9 mouse cellular contexts compared by ENCODE assay signal in genomic region chr13:55178556-55178955, GRCm38 (mm10). TPM values are rescaled to one million over a fixed set of nuclear protein-coding genes. Genes with fewer than 3 reads are reported as not detected.
DNase-seq lines count a peak whose midpoint lies in the region; ATAC-seq and TF ChIP-seq lines count a peak whose summit lies in the region.
"Had no signal": no experiment of that assay in that cellular context is flagged by ENCODE, and none has a peak within 500 bp of the region (broad histone marks: within the 10 kb centered on the region; RNA-seq: fewer than 3 reads in every experiment).

No protein-coding gene starts in this region.

- TF ChIP-seq EP300 in CH12.LX (IDR thresholded peaks at IDR 0.05; ENCODE audit: low read length), result no peak

- H3K79me2 ChIP-seq in CH12.LX (replicated peaks; ENCODE audit: control insufficient read depth, extremely low read depth, insufficient read depth, poor library complexity, severe bottlenecking), result no peaks in the 10 kb centered on the region

- H3K9me3 ChIP-seq in CH12.LX (replicated peaks; ENCODE audit: low read length), result no peaks in the 10 kb centered on the region
- no peaks in the 10 kb centered on the region for H3K9me3 ChIP-seq in lung, embryonic 16.5 days (ENCODE audit: control insufficient read depth, low read length)

- peak; percentile 18 for ATAC-seq in lung, embryonic 16.5 days (ENCODE audit: low read depth)

- intact Hi-C loops in gastrocnemius, postnatal 14 days (cut with DNase I; ENCODE audit: low total_unique reads), result loop anchor here (5.0 to 10.0 kb wide), 2 partner anchors 41 to 384 kb away; no protein-coding TSS in a partner anchor

- no peaks in the 10 kb centered on the region for H3K36me3 ChIP-seq in CH12.LX (replicated peaks in 1 of 2; ENCODE audit: control insufficient read depth in 1 of 2, insufficient read depth in 1 of 2, low read length in 1 of 2)
- H3K36me3 ChIP-seq in lung, embryonic 16.5 days (ENCODE audit: control insufficient read depth, insufficient read depth, low read length), result no peaks in the 10 kb centered on the region

- H3K4me3 ChIP-seq in CH12.LX (replicated peaks in 1 of 3; ENCODE audit: low read depth in 2 of 3, low read length in 2 of 3, poor library complexity in 1 of 3), result no peak overlapping the region
- no peak overlapping the region for H3K4me3 ChIP-seq in cortical plate, adult 2 months (ENCODE audit: insufficient read depth, low read length)
- no peak overlapping the region for H3K4me3 ChIP-seq in lung, embryonic 16.5 days (ENCODE audit: low read length)

- in situ Hi-C loops in CH12.LX (cut with MboI; ENCODE audit: low pct_ligation_motif_present, low pct_unique_long_range_greater_than_20kb, low sequenced_read_pairs), result loop anchor here (10.0 kb wide), 1 partner anchor 384 kb away; no protein-coding TSS in a partner anchor

- H3K9ac ChIP-seq in CH12.LX (ENCODE audit: insufficient read depth, low read depth), result no peak overlapping the region
- no peak overlapping the region for H3K9ac ChIP-seq in lung, embryonic 16.5 days (ENCODE audit: low read length)

- DNase-seq in CH12.LX (ENCODE audit: extremely low read depth) (peak; percentile 75), ZHBTc4 (ENCODE audit: low read depth, low spot score) (peak; percentile 89)
- DNase-seq in gastrocnemius, postnatal 14 days, result peak; percentile 44
- DNase-seq in kidney, postnatal 4 days, result peak; percentile 84 to 86
- DNase-seq in retina, postnatal 1 day, result peak; percentile 87
- peak; percentile 66 for DNase-seq in yolk sac, embryonic 10.5 days (ENCODE audit: low spot score)

- dilution Hi-C loops in CH12.LX (cut with MboI; ENCODE audit: extremely low pct_ligation_motif_present, extremely low pct_unique_long_range_greater_than_20kb, low sequenced_read_pairs), result no loop called here

- no peak overlapping the region for H3K4me2 ChIP-seq in CH12.LX (ENCODE audit: insufficient read depth, low read depth, poor library complexity, severe bottlenecking)
- H3K4me2 ChIP-seq in lung, embryonic 16.5 days (ENCODE audit: low read depth, low read length), result no peak overlapping the region

- WGBS in lung, embryonic 16.5 days, result 34% methylated on average over 2 of the region's 2 CpGs

- no peak for TF ChIP-seq POLR2A in CH12.LX (IDR thresholded peaks at IDR 0.05; ENCODE audit: low read depth, low read length)
- TF ChIP-seq POLR2A in cortical plate, adult 2 months (IDR thresholded peaks at IDR 0.05; ENCODE audit: extremely low read depth, insufficient read depth, low read length), result no peak

- TF ChIP-seq CTCF in CH12.LX (conservative IDR thresholded peaks at IDR 0.05 in 1 of 2, IDR thresholded peaks at IDR 0.05 in 1 of 2; ENCODE audit: low read depth in 2 of 2, low read length in 2 of 2), result peak; percentile 70 to 91
- peak; percentile 95 for TF ChIP-seq CTCF in cortical plate, adult 2 months (IDR thresholded peaks at IDR 0.05; ENCODE audit: extremely low read depth, insufficient read depth, low read length)

- no peak overlapping the region for H3K27ac ChIP-seq in CH12.LX (ENCODE audit: insufficient read depth, low read depth)
- H3K27ac ChIP-seq in cortical plate, adult 2 months (ENCODE audit: insufficient read depth, low read length), result no peak overlapping the region
- no peak overlapping the region for H3K27ac ChIP-seq in lung, embryonic 16.5 days (ENCODE audit: low read length)

- peak; percentile 86 for TF ChIP-seq RAD21 in CH12.LX (IDR thresholded peaks at IDR 0.05; ENCODE audit: low read depth, low read length)

- H3K27me3 ChIP-seq in CH12.LX (replicated peaks), result peaks cover 6% of the 10 kb centered on the region
- H3K27me3 ChIP-seq in lung, embryonic 16.5 days (ENCODE audit: control insufficient read depth, insufficient read depth, low read depth, low read length), result no peaks in the 10 kb centered on the region

- H3K4me1 ChIP-seq in CH12.LX (ENCODE audit: control insufficient read depth in 1 of 2, insufficient read depth in 2 of 2), result 0 out of 4 replicates have a peak, but pooled peaks cover 0 to 3% of the 10 kb centered on the region in 2 experiments
- no peaks in the 10 kb centered on the region for H3K4me1 ChIP-seq in cortical plate, adult 2 months (ENCODE audit: control insufficient read depth, insufficient read depth, low read length)
- no peaks in the 10 kb centered on the region; the same call in 1 of the 2 replicates for H3K4me1 ChIP-seq in lung, embryonic 16.5 days (replicated peaks; ENCODE audit: control insufficient read depth, insufficient read depth, low read length)

TF ChIP-seq in CH12.LX, 34 proteins besides CTCF, POLR2A, EP300 and RAD21:
- TF ChIP-seq POLR2AphosphoS2 (IDR thresholded peaks at IDR 0.05; ENCODE audit: low read depth, low read length) (no peak), SMC3 (IDR thresholded peaks at IDR 0.05; ENCODE audit: low read depth, low read length) (peak; percentile 79), ZC3H11A (IDR thresholded peaks at IDR 0.05; ENCODE audit: low read depth, low read length) (peak; percentile 32; the same call in 1 of the 2 replicates), CHD1 (IDR thresholded peaks at IDR 0.05; ENCODE audit: low read depth, low read length) (no peak), MEF2A (IDR thresholded peaks at IDR 0.05; ENCODE audit: borderline replicate concordance, low read depth, low read length) (no peak), TCF12 (IDR thresholded peaks at IDR 0.05; ENCODE audit: low read depth, low read length) (no peak), SIN3A (IDR thresholded peaks at IDR 0.05; ENCODE audit: low read length) (no peak), MAZ (IDR thresholded peaks at IDR 0.05; ENCODE audit: low read depth, low read length) (peak; percentile 69; the same call in 1 of the 2 replicates), ZMIZ1 (IDR thresholded peaks at IDR 0.05; ENCODE audit: low read depth, low read length) (no peak), E2F4 (IDR thresholded peaks at IDR 0.05; ENCODE audit: insufficient replicate concordance, low read depth, low read length) (no peak), PAX5 (IDR thresholded peaks at IDR 0.05; ENCODE audit: low read length) (no peak), MAX (IDR thresholded peaks at IDR 0.05; ENCODE audit: low read length) (no peak), CHD2 (IDR thresholded peaks at IDR 0.05; ENCODE audit: low read length) (peak; percentile 81), IRF4 (IDR thresholded peaks at IDR 0.05; ENCODE audit: low read depth, low read length) (no peak), USF2 (conservative IDR thresholded peaks at IDR 0.05; ENCODE audit: low read depth, low read length) (no peak), ETS1 (conservative IDR thresholded peaks at IDR 0.05; ENCODE audit: low read depth, low read length) (no peak)

RNA-seq across cellular contexts. Expression of gene Fgfr4, which starts 26.1 kb away (rescaled TPM):
- total RNA-seq in CH12.LX (2012; rRNA removed) (not detected in 2 replicates), CH12.LX (2014; rRNA removed) (not detected in 2 replicates)
- polyA plus RNA-seq in CH12.LX (2012; ENCODE audit: insufficient read length, low read depth), result not detected in 2 replicates
- polyA plus RNA-seq in cortical plate, adult 2 months (2012; rRNA removed), result 0.08 and 0.10 TPM in 2 replicates
- 1 to 10 TPM; 6.6 to 6.7 TPM for total RNA-seq in gastrocnemius, postnatal 14 days (2021)
- polyA plus RNA-seq in lung, embryonic 16.5 days (2015; fragmentation: Nextera tagmentation; extraction: Ambion mirVana), result 26.3 and 27.7 TPM in 2 replicates

RNA-seq across cellular contexts. Expression of gene Nsd1, which starts 31.0 kb away (rescaled TPM):
- 13.8 and 14.6 TPM in 2 replicates for total RNA-seq in CH12.LX (2012; rRNA removed)
- total RNA-seq in CH12.LX (2014; rRNA removed), result 11.2 and 11.8 TPM in 2 replicates
- 12.6 and 13.0 TPM in 2 replicates for polyA plus RNA-seq in CH12.LX (2012; ENCODE audit: insufficient read length, low read depth)
- 37.4 and 38.0 TPM in 2 replicates for polyA plus RNA-seq in cortical plate, adult 2 months (2012; rRNA removed)
- 10 to 100 TPM; 55.6 to 59.2 TPM for total RNA-seq in gastrocnemius, postnatal 14 days (2021)
- 50.7 and 56.2 TPM in 2 replicates for polyA plus RNA-seq in lung, embryonic 16.5 days (2015; fragmentation: Nextera tagmentation; extraction: Ambion mirVana)

RNA-seq across cellular contexts. Expression of gene Gm17617, which starts 45.2 kb away (rescaled TPM):
- not detected in 2 replicates for total RNA-seq in CH12.LX (2012; rRNA removed)
- not detected in 2 replicates for total RNA-seq in CH12.LX (2014; rRNA removed)
- not detected in 2 replicates for polyA plus RNA-seq in CH12.LX (2012; ENCODE audit: insufficient read length, low read depth)
- not detected in 2 replicates for polyA plus RNA-seq in cortical plate, adult 2 months (2012; rRNA removed)
- total RNA-seq in gastrocnemius, postnatal 14 days (2021), result not detected
- not detected in 2 replicates for polyA plus RNA-seq in lung, embryonic 16.5 days (2015; fragmentation: Nextera tagmentation; extraction: Ambion mirVana)
- total RNA-seq: layer of hippocampus, adult 18-20 months had no signal

Comparison
In these comparisons a context has a peak if more than half of its experiments do, and no peak if none do; other contexts are left out.
1. RNA of gene Fgfr4, which starts 26.1 kb away (polyA plus RNA-seq): 26.3 to 27.7 TPM in lung, embryonic 16.5 days; 0.08 to 0.10 TPM in cortical plate, adult 2 months and not detected in CH12.LX; every median in the first group is over 10 times any median in the second.
2. Peak in every context shown above with its lines, with median percentiles within 50 percentile points of each other: DNase-seq.